Mouse (Mus musculus) heart, adult 2 months (tissue): ENCODE measurements around the gene Ripor3.

Experiments
- CTCF ChIP-seq: fragments of 200-600 bp; IDR thresholded peaks from 2 replicates; pipeline ENCODE4 v1.8.1; 2022; ENCODE audit warnings: antibody characterized with exemption, mild to moderate bottlenecking, moderate library complexity
- POLR2A ChIP-seq: fragments of 200-500 bp; IDR thresholded peaks from 2 replicates; pipeline ENCODE4 v1.6.1; 2011; ENCODE audit warnings: mild to moderate bottlenecking, low read depth, low read length, control low read depth; ENCODE audit not compliant: insufficient read depth

- TF ChIP-seq CTCF, result no peak
- TF ChIP-seq POLR2A, result no peak
These were observed 43.7 kb upstream of the Ripor3 start for GRCm38 (mm10) chr2:168054142-168054541.
